Mouse (Mus musculus) cerebellum, adult 11-12 months (tissue): Measurements from ENCODE around the gene Rnf167.

Experiments used
- DNase-seq: peaks from one replicate; pipeline ENCODE4 v3.0.0; 2022

Gene Rnf167

DNA sequence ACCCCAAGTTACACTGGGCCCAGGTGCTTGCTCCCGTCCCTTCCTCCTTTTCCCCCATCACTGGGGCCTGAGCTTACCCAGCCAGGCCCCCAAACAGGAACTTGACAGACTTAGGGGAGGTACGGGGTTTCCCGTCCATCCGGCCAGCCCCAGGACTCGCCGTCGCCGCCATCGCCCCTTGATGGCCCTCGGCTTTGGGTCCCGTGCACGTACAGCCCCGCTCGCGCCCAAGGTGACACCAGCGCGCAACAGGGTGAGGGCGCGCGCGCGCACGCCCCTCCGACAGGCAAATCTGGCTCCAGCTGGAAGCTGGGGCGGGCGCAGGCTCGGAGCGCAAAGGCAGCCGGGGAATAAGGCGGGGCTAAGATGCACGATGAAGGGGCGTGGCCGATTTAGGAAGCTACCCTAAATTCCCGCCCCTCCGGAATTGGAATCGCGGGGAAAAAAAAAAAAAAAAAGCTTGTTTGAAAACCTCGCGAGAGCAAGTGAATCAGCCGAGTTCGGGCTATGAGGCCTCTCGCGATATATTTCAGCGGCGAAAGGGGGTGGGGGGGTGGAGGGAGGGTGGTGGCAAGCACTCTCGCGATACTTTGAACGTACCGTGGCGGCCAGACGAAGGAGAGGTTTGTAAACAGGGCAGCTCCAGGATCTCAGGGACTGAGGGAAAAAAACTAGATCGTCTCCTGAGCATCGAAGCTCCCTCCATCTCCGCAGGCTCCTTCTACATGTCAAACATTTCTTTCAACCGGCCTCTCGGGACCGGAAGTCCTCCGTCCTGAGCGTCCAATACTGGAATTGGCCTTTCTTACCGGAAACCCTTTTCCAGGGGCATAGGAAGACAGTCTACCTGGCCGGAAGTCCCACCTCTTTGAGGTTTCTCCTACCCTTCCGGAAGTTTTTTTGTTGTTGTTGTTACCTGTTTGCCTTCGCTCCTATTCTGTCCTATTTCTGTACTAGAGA lies at the start of gene Rnf167, which contains the start of gene Slc25a11:
Rnf167 (plus strand) TSS at position 545 of the 960 bp plus-strand sequence.
Slc25a11 (minus strand) TSS at position 789 of the 960 bp plus-strand sequence.
- peak; percentile 98 for DNase-seq

DNA sequence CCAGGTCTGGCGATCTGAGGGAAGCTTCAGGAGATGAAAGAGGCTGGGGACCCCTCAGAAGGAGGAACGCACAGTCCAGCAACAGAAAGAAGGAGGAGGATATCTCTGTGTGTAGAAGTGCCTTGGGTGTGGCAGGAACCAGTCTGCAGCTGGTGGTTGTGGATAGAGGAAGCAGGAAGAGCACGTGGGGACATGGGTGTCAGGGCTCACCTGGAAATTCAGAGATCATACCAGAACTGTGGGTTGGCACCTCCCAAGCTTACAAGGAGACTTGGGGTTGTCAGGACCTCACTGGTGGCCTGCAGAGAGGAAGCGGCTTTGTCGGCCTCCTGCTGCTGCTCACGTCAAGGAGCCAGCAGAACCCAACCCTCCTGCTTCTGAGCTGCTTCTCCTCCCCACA lies 49.7 kb upstream of the Rnf167 start:
- DNase-seq = no peak

DNA sequence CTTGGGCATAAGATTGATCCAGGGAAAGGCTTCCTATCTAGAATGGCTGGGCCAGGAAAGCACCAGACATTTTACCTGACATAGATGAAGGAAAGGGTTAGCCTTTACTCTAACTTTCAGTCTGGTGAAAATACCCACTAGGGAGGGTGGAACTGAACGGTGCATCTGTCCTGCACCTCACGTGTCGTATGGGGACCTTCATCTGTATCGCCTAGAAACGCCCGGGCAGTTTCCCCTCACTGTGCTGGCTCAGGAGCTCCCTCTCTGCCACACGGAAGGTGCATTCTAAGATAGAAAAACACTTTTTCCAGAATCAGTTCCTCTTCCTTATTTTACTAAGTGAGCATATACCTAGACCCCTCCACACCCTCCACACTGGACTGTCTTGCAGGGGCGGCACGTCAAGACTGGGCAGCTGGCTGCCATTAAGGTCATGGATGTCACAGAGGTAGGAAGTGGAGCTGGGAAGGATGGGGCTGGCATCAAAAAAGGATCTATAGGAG lies 48.5 kb upstream of the Rnf167 start:
- no peak for DNase-seq

DNA sequence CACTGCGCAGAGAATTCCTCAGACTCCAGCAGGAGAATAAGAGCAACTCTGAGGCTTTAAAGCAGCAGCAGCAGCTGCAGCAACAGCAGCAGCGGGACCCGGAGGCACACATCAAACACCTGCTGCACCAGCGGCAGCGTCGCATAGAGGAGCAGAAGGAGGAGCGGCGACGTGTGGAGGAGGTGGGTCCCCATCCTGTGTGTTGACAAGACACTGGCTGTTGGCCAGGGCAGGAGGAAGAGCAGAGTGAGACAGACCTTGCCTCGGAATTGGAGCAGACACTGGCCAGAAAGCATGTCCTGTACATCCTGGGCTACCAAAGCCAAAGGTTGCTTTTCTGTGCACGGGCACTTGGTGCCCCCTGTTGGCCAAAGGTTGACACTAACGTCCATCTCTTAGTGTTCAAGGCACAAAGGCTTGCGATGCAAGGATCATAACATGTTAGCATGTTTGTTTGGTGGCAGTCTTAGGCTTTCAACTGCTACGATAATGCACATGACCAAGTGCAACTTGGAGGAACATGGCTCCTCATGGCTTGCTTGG lies 41.9 kb upstream of the Rnf167 start:
- DNase-seq = peak; percentile 71

DNA sequence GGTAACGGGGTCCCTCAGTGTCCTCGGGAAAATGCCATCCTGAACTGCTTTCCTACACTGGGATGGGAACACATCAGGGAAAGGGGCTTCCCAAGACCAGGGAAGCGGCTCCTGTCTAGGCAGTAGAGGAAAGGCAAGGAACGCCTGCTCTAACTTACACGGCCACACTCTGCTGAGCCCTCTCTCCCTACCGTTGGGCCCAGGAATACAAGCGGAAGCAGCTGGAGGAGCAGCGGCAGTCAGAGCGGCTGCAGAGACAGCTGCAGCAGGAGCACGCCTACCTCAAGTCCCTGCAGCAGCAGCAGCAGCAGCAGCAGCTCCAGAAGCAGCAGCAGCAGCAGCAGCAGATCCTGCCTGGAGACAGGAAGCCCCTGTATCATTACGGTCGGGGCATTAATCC lies 40.3 kb upstream of the Rnf167 start:
- no peak for DNase-seq

DNA sequence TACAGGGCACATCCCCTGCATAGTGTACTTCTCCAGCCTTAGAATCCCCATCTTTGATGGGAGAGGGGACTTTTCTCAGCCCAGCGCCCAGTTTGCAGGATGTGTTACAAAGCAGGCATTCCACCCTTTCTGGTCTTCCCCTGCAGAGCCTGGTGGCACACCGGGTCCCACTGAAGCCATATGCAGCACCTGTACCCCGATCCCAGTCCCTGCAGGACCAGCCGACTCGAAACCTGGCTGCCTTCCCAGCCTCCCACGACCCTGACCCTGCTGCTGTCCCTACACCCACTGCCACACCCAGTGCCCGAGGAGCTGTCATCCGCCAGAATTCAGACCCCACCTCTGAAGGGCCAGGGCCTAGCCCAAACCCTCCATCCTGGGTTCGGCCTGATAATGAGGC lies 39.4 kb upstream of the Rnf167 start:
- DNase-seq = no peak

DNA sequence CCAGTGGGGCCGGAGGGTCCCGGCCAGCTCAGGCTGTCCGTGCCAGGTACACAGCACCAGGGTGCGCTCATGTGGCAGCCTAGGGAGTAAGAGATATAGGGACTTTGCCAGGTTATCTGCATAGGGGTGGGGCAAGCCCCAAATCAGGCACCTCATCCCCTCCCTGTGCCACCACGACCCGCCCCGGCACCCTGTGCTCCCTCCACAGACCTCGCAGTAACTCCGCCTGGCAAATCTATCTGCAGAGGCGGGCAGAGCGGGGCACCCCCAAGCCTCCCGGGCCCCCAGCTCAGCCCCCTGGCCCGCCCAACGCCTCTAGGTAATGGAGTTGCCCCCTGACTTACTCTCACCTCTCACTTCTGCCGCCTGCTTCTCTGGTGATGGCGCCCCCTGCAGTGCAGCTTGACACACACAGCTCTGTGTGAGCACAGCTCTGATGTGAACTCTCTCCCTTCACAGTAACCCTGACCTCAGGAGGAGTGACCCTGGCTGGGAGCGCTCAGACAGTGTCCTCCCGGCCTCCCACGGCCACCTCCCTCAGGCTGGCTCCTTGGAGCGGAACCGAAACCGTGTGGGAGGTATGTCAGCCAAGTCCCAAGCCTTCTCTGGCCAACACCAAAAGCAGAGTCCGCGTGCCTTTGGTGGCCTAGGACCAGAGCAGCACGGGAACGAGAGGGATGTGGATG lies 38.5 kb upstream of the Rnf167 start:
- DNase-seq = no peak

DNA sequence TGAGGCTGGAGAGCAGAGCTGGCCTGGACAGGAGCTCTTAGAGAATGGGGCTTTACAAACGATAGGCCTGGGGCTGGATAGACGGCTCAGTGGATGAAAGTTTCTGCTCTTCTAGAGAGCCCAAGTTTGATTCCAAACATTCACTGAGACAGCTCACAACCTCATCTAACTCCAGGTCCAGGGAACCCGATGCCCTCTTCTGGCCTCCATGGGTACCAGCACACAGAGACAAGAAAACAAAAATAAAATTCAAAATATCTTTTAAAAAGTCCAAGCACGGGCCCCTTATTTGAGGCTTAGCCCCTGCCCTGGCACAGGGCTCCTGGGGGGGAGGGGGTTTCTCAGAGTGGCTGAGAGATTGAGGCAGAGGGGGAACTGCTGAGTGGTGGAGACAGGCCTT lies 36.3 kb upstream of the Rnf167 start:
- no peak for DNase-seq

DNA sequence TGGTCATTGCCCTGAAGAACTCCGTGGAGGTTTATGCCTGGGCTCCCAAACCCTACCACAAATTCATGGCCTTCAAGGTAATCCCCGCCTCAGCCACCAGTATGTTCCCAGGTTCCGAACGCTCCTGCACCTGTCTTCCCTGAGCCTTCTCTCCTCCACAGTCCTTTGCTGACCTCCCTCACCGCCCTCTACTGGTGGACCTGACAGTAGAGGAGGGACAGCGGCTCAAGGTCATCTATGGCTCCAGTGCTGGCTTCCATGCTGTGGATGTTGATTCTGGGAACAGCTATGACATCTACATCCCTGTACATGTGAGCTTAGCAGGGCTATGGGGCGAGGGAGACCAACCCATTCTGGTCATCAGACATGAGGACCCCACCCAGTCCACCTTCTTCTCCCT lies 34.5 kb upstream of the Rnf167 start:
- no peak for DNase-seq

DNA sequence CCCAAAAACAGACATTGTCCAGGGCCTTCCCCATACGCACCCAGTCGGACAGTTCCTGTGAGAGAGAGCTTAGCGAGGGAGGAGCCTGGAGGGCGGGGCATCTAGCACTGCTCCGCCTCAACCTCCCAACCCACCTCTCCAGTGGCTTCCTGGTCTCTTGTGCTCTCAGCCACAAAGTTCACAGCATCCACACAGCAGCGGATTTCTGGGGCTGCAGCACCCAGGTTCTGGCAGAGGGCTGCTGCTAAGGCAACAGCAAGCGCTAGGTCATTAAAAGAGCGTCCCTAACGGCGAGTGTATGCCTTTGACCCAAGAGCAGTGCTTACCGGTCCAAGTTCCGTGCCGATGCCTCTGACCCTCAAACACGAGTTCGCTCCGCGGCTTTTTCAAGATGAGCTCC lies 32.0 kb upstream of the Rnf167 start:
- DNase-seq = no peak

DNA sequence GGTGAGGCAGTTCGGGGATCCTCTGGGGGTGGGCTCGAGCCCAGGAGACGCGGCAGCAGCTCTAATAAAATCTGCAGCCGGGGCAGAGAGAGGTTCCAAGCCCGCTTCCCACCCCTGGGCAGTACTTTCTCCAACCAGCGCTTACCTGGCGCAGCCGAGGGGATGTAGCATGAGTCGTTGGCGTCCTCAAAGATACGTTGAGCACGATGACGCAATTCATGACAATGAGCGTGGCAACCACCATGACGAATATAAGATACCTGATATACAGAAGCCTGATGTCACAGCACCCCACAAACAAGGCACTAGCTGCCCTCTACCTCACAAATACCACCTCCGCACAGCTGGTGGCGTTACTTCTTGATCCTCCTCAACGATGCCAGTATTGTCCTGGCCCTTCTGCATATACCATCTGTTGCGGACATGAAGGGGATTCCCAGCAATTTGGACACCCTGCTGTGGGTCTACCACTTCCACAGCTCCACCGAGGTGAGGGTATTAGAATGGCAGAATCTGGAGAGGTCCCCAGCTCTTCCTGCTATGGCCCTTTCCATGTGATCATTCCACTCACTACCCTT lies 31.4 kb upstream of the Rnf167 start, which contains the start of gene 4930544D05Rik:
4930544D05Rik (plus strand) TSS at position 333 of the 578 bp plus-strand sequence.
- no peak for DNase-seq

DNA sequence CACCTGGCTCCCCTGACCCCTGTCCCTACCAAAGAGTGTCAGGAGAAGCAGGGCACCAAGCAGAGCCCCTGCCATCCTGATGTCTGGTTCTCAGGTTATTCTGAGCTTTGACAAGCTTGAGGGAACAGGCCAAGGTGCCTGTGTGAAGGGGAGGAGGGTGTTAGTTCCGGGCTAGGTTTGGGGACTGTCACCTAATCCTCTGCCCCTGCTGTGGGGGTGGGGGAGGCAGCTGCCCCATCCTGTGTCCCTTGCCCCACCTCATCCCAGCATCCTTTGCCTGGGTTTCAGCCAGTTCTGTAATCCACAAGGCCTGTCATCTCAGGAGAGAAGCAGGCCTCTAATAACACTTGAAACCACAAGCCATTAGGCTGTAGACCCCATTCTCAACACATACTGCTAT lies 27.9 kb upstream of the Rnf167 start, which contains the start of gene Chrne:
Chrne (minus strand) TSS at position 116 of the 400 bp plus-strand sequence.
- DNase-seq = no peak

DNA sequence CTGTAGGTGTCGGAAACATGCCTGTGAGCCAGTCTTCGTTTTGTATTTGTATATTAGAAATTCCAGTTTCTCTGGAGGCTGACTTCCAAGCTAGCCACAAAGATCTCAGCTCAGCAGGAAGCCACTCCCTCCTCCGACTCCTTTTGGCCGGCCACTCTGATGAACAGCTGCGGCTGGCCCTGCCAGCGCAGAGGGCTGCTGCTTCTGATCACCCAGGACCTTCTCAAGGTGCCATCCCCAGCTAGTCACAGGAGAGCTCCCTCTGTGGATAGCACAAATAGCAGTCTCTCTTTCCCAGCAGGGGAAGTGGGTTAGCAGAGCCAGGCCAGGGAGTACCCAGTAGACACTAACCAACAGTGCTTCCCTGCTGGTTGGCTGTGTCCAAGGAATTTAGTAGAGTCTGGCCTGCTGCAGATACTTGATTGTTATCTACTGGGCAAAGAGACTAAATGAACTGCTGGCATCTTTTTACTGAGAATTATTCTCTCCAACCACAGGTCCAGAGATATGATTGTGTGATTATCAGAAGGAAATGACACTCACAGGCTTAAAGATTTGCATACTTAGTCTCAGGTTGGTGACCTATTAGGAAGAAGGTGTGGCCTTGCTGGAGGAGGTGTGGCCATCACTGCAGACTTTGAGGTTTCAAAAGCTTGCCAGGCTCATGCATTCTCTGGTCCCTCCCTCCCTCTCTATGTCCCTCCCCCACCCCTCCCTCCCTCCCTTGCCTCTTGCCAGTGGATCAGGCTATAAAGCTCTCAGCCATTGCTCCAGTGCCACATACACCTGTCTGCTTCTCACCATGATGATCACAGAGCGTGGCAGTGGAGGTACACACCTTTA lies 24.8 kb upstream of the Rnf167 start:
- no peak for DNase-seq

DNA sequence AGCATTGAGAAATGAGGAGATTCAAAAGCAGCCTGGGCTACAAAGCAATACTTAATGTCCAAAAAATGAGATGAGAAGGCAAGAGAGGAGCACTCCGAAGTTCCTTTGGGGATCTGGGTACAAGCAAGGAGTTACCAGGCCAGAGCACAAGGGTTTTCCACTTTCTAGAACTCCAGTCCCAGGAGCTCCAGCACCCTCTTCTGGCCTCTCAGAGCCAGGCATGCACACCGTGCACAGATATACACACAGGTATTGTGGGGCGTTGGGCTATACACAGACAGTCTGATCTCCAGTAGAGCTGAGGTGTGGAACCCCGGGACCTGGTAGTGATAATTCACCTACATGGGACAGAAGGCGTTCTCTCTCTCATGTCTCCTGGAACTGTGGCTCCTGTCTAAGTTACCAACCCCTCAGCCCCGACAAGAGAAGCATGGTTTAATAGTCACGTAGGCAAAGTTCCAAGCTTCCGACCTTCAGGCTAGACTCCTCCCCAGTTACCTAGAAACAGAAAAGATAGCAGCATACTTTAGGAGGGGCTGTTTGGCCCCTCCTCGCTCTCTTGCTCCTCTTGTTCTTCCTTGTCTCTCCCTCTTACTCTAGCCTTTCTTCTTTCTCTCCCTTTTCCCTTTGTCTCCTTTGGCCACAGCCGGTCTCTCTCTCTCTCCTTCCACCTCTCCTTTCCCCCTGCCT lies 23.8 kb upstream of the Rnf167 start:
- no peak for DNase-seq

DNA sequence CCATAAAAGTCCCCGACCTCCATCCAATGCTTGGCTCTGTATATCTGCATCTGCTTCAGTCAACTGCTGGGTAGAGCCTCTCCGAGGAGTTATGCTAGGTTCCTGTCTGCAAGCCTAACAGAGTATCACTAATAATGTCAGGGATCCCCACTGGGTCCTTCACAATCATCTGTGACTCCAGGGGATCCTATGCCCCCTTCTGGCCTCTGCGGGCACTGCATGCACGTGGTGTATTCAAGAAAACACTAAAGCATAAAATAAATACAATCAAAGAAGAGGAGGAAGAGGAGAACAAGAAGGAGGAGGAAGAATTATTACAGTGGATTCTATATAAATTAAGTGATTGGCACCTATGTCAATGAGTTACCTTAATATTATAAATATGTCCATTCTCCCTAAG lies 21.6 kb upstream of the Rnf167 start:
- DNase-seq = no peak

DNA sequence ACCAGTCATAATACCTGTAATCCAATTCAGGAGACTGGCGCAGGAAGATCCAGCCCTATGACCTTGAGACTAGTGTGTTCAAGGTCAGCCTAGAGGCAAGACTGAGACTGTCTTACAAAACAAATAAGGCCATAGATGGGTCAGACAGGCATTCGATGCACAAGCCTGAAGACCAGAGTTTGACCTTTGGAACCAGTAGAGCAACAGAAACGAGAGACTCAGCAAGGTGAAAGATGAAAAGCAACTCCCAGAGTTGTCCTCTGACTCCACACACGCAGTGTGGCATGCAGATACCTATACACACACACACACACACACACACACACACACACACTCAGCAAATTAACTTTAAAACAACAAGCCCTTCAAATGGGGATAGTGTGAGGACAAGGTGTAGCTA lies 20.2 kb upstream of the Rnf167 start:
- no peak for DNase-seq

DNA sequence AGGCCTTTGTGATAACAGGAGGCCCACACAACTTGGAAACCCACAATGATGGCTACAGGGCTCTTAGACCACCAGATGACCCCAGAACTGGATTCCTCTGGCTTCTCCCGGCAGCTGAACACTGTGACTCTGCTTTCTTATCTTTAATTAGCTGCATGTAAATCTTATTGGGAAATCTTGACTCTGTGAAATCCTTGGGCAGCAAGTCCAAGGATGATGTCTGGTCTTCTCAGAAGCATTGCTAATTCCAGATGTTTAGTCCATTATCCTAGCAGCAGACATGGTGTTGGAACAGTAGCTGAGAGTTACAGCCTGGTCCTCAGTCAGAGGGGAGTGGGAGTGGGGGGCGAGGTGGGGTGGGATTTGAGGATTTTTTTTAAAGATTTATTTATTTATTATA lies 18.6 kb upstream of the Rnf167 start:
- DNase-seq = no peak

DNA sequence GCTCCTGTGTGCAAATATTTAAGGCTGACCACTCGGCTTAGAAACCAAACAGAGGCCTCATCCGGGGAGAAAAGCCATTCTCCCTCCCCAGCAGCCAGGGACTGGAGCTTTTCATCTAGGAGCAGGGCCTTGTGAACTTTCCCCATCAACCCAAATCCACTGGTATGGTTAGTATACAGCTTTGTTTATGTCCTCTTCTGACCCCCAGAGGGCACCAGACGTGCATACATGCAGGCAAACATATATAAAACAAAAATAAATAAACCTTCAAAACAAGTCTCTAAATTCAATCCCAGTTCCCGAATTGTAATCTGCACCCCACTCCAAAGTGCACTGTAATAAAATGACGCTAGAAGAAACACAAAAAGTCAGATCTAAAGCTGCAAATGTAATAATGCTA lies 17.5 kb upstream of the Rnf167 start:
- DNase-seq = no peak

DNA sequence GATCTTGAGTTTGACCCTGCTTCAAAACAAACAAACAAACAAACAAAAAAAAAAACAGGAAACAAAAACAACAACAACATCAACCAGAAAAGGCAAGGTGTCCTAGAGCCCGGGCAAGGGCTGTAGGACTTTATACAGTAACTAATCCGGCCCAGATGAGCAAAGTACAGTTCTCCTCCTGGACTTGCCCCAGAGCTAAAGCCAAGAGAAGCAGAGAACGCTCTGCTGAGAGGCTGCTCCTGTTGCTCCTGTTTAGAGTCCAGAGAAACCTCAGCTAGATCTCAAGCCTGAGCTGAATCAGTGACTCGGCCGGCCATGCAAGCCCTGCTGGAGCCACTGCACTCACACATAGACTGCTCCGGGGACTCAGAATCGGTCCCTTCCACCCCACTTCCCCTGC lies 16.9 kb upstream of the Rnf167 start:
- DNase-seq = no peak

DNA sequence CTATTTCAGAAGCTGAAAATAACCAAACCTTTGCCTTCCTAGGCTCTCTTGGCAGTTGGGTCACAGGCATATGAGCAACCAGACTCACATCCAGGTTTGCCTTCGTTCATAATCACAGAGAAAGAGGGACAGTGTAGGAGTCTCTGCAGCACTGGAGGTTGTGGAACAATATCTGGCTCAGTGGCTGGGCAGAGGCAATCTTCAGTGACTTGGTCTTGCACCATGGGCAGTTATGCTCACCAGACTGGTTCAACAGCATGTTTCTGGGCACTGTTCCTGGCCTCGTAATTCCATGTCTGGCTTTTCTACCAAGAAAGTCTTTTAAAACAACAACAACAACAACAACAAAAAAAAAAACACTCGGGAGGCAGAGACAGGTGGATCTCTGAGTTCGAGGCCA lies 11.4 kb upstream of the Rnf167 start:
- no peak for DNase-seq

DNA sequence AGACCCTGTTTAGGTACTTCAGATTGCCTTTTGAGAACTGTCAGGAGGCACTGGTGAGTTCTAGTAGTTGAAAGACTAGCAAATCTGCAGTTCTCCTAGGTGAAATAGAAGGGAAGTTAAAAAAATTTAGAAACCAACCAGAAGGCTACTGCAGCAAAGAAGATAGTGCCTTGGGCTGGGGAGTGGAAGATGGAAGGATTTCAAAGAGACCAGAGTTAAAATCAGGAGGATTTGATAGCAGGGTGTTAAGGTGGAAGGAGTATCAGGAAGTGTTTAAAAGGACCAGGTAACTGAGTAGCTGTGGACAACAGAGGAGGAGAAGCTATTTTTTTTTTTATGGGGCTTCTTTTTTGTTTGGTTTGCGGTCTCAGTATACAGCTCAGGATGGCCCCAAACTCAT lies 9.3 kb upstream of the Rnf167 start:
- no peak for DNase-seq

DNA sequence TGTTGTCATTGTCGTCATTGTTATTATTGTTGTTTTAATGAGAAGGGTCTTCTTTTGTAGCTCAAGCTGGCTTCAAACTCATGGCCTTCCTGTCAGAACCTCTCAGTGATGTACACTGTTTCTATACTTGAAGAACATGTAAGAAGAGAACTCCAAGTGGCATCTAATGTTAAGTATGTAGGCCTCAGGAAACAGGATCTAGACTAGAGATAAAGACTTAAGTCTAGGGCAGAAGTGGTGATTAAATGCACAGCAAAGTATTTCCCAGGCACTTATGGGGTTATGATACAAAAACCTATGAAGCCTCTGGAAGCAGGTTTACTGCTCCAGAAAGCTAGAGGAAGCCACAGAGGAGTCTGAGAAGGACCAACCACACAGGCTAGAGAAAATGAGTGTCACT lies 8.7 kb upstream of the Rnf167 start:
- DNase-seq = no peak
